Mouse (Mus musculus) neural tube, embryonic 11.5 days (tissue): ENCODE results near the gene Gpr132. TPM values are rescaled to one million over a fixed set of nuclear protein-coding genes. Genes with fewer than 3 reads are reported as not detected.
A peak's percentile ranks its signal among the peaks of the same experiment; 100 is the strongest.

Experiments used
- ATAC-seq: fragments of 200-750 bp; cut with Nextera tagmentation; 2 replicates; pipeline ENCODE4 v1.8.0; 2017; ENCODE audit warnings: moderate number of reproducible peaks, mild to moderate bottlenecking, moderate TSS enrichment, moderate library complexity; ENCODE audit not compliant: insufficient read depth, low FRiP score, low TSS enrichment
- DNase-seq: peaks from one replicate; pipeline ENCODE4 v3.0.0-alpha.2; 2015; ENCODE audit warnings: low spot score
- H3K27ac ChIP-seq: fragments of 300-500 bp; sonication (generic); 2 replicates; pipeline ENCODE4 v1.5.1; 2014; ENCODE audit warnings: low read depth, mild to moderate bottlenecking, low read length
- H3K27me3 ChIP-seq: fragments of 300-500 bp; sonication (generic); 2 replicates; pipeline ENCODE4 v1.6.1; 2014; ENCODE audit warnings: mild to moderate bottlenecking, low read length, mixed read lengths; ENCODE audit not compliant: control insufficient read depth, insufficient read depth
- H3K36me3 ChIP-seq: fragments of 300-500 bp; sonication (generic); 2 replicates; pipeline ENCODE4 v1.6.1; 2014; ENCODE audit warnings: mild to moderate bottlenecking, low read length, moderate library complexity, mixed read lengths; ENCODE audit not compliant: control insufficient read depth, insufficient read depth
- H3K4me1 ChIP-seq: fragments of 300-500 bp; sonication (generic); 2 replicates; pipeline ENCODE4 v1.6.1; 2014; ENCODE audit warnings: low read length, mixed read lengths; ENCODE audit not compliant: control insufficient read depth, insufficient read depth
- H3K4me2 ChIP-seq: fragments of 300-500 bp; sonication (generic); 2 replicates; pipeline ENCODE4 v1.6.1; 2014; ENCODE audit warnings: low read depth, mild to moderate bottlenecking, moderate library complexity
- H3K4me3 ChIP-seq: fragments of 300-500 bp; sonication (generic); 2 replicates; pipeline ENCODE4 v1.5.1; 2014; ENCODE audit warnings: low read depth, low read length
- H3K9ac ChIP-seq: fragments of 300-500 bp; sonication (generic); 2 replicates; pipeline ENCODE4 v1.6.1; 2014; ENCODE audit warnings: mild to moderate bottlenecking, low read length
- H3K9me3 ChIP-seq: fragments of 300-500 bp; sonication (generic); 2 replicates; pipeline ENCODE4 v1.6.1; 2016; ENCODE audit warnings: low read length; ENCODE audit not compliant: control insufficient read depth
- WGBS: fragments of 180-500 bp; shearing (Covaris S2); extraction: QIAGEN DNeasy Blood & Tissue Kit; methylation state at CpG from one replicate; pipeline ENCODE4 v1.1.7; 2014; 5-methylcytosine and 5-hydroxymethylcytosine counted together
- polyA plus RNA-seq: library from polyadenylated mRNA; unstranded; fragments of >200 nt; fragmentation: Nextera tagmentation; extraction: Ambion mirVana; gene quantifications from 2 replicates; pipeline ENCODE4 v1.2.1, GENCODE M21; 2014

The Gpr132 gene
- polyA plus RNA-seq, 1 experiment from 2014 or later: not detected

GRCm38 (mm10) chr12:112873452-112874190 lies 5.6 kb upstream of the Gpr132 start:
- H3K4me1 ChIP-seq: peaks cover 7% of the 10 kb centered on the region
- peak overlapping the region; percentile 26; the same call in 1 of the 2 replicates for H3K4me2 ChIP-seq
- peaks cover 58% of the 10 kb centered on the region for H3K27me3 ChIP-seq
- 19% methylated on average over 18 of the region's 18 CpGs for WGBS
- DNase-seq: peak; percentile 74
- H3K9ac ChIP-seq: no peak overlapping the region
- H3K4me3 ChIP-seq: no peak overlapping the region
- H3K9me3 ChIP-seq: no peaks in the 10 kb centered on the region
- 0 out of 2 replicates have a peak, but pooled peaks have one; percentile 35 for ATAC-seq
- no peaks in the 10 kb centered on the region for H3K36me3 ChIP-seq
- no peak overlapping the region for H3K27ac ChIP-seq

DNA sequence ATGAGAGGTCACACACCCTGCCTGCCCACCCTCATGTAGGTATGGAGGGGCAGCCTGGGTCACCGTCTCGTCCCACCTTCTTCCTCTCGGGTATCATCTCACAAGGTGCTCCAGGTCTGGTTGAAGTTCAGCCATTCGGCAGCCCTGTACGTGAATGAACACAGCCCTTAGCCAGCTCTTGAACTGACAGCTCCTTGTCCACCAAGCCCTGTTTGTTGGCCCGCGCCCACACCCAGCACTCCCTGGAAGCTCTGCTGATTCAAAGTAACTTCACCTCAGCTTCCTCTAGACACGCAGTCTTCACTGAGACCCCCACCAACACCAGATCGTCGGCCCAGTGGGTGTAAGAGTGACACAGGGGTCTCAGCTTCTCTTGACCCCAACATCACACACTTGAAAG lies 5.0 kb upstream of the Gpr132 start:
- Histone ChIP-seq H3K4me1 (peaks cover 7% of the 10 kb centered on the region), H3K4me2 (no peak overlapping the region), H3K36me3 (no peaks in the 10 kb centered on the region), H3K27me3 (peaks cover 51% of the 10 kb centered on the region), H3K27ac (no peak overlapping the region), H3K9me3 (no peaks in the 10 kb centered on the region), H3K4me3 (no peak overlapping the region), H3K9ac (no peak overlapping the region)
- 90% methylated on average over 10 of the region's 10 CpGs for WGBS
- DNase-seq (no peak), ATAC-seq (no peak)

DNA sequence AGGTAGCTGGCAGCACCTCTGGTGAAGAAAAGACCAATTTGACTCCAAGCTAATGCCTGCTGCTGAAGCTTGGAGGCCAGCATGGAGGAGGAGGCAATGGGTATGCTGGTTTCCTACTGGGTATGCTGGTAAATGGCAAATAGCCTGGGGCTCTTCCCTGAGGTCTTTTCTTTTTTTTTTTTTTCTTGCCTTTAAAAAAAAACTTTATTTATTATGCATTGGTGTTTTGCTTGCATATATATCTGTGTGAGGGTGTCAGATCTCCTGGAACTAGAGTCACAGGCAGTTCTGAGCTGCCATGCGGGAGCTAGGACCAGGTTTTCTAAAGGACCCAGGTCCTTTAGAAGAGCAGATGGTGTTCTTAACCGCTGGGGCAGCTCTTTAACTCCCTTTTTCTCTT lies 3.2 kb upstream of the Gpr132 start:
- no peaks in the 10 kb centered on the region for H3K9me3 ChIP-seq
- 84% methylated on average over 2 of the region's 2 CpGs for WGBS
- DNase-seq (no peak), ATAC-seq (no peak)
- peaks cover 4% of the 10 kb centered on the region; the same call in 1 of the 2 replicates for H3K4me1 ChIP-seq
- no peak overlapping the region for H3K4me3 ChIP-seq
- H3K27ac ChIP-seq: no peak overlapping the region
- H3K27me3 ChIP-seq: peaks cover 34% of the 10 kb centered on the region
- H3K4me2 ChIP-seq: no peak overlapping the region
- no peaks in the 10 kb centered on the region for H3K36me3 ChIP-seq
- H3K9ac ChIP-seq: no peak overlapping the region

DNA sequence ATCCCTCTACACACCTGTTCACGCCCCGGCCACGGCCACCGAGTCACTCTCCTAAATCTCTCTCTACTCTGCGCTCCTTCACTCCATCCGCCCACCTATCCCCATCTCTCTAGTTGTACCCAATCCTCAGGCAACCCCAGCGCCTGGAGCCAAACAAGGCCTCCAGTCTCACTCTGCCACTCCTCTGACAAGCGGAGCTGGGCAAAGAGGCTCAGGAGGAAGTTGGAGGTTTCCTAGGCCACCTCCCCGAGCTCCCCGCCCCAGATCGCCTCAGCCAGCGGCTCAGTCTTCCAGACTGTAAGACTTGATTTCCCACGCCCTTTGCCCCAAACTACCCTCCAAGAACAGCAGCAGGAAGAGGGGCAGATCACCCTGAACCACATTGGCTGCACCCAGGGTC lies 2.7 kb upstream of the Gpr132 start:
- no peak overlapping the region for H3K4me3 ChIP-seq
- no peaks in the 10 kb centered on the region for H3K9me3 ChIP-seq
- no peak overlapping the region for H3K9ac ChIP-seq
- H3K36me3 ChIP-seq: no peaks in the 10 kb centered on the region
- peaks cover 29% of the 10 kb centered on the region for H3K27me3 ChIP-seq
- WGBS: 61% methylated on average over 13 of the region's 13 CpGs
- ATAC-seq: no peak
- no peak for DNase-seq
- no peak overlapping the region for H3K4me2 ChIP-seq
- no peak overlapping the region for H3K27ac ChIP-seq
- H3K4me1 ChIP-seq: 0 out of 2 replicates have a peak, but pooled peaks cover 4% of the 10 kb centered on the region

DNA sequence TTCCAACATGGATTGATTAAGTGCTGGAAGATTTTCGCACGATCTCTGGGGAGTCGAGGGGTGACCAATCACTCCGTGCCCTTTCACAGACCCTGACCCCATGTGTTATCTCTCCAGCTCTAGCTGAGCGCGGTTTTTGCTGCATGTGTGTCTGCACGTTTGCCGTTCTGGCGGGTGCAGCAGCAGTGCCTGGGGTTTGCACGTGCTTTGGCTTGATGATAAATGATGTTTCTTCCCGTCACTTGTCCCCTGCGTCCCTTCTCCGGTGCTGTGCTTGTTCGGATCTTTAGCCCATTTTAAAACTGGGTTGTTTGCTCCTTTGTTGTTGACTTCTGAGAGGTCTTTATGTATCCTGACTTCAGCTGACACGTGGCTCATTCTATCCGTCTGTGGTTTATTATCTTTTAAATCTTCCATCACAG lies 1.8 kb upstream of the Gpr132 start:
- H3K4me1 ChIP-seq: 0 out of 2 replicates have a peak, but pooled peaks cover 4% of the 10 kb centered on the region
- H3K9me3 ChIP-seq: no peaks in the 10 kb centered on the region
- DNase-seq: peak; percentile 64
- H3K36me3 ChIP-seq: no peaks in the 10 kb centered on the region
- H3K4me3 ChIP-seq: no peak overlapping the region
- peaks cover 19% of the 10 kb centered on the region for H3K27me3 ChIP-seq
- 8% methylated on average over 16 of the region's 16 CpGs for WGBS
- no peak; the same call in 1 of the 2 replicates for ATAC-seq
- H3K27ac ChIP-seq: no peak overlapping the region
- H3K9ac ChIP-seq: 0 out of 2 replicates have a peak overlapping the region, but pooled peaks have one; percentile 0
- H3K4me2 ChIP-seq: peak overlapping the region; percentile 17; the same call in 1 of the 2 replicates

- Histone ChIP-seq H3K27ac (no peak overlapping the region), H3K9me3 (no peaks in the 10 kb centered on the region), H3K4me2 (no peak overlapping the region), H3K27me3 (0 out of 2 replicates have a peak, but pooled peaks cover 3% of the 10 kb centered on the region), H3K9ac (no peak overlapping the region), H3K4me1 (0 out of 2 replicates have a peak, but pooled peaks cover 4% of the 10 kb centered on the region), H3K4me3 (no peak overlapping the region), H3K36me3 (no peaks in the 10 kb centered on the region)
- no peak for ATAC-seq
- no peak for DNase-seq
- WGBS: 89% methylated on average over 7 of the region's 7 CpGs
These were observed 838 bp downstream of the Gpr132 start for GRCm38 (mm10) chr12:112867106-112867674.

DNA sequence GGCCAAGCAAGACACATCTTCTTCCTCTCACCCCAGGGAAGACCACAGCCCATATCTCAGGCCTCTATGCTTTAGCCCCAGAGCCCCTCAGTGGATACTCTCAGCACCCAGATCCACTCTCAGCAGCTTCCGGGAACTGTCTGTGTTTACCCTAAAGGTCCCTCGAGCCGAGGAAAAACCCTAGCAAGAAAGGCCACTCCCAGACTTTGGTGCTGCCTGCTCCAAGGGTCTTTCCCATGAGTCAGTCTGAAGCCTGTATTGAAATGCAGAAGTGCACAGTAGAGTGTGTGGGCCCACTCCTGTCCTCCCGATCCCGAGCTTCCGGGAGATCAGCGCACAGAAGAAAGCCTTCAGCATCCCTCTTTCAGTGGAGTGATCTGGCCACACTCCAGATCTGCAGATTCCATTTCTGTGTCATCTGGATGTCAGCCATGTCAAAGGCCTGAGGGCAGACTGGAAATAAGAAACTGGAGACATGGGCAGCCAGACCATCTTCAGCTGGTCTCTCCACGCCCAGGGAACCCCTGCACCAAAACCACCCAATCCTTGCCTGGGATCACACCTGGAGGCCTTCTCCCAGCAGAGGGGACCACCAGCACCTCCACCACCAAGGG lies 1.5 kb downstream of the Gpr132 start:
- H3K9ac ChIP-seq: no peak overlapping the region
- H3K4me1 ChIP-seq: 0 out of 2 replicates have a peak, but pooled peaks cover 4% of the 10 kb centered on the region
- no peak overlapping the region for H3K27ac ChIP-seq
- no peaks in the 10 kb centered on the region for H3K27me3 ChIP-seq
- WGBS: 79% methylated on average over 8 of the region's 8 CpGs
- no peak overlapping the region for H3K4me3 ChIP-seq
- H3K4me2 ChIP-seq: no peak overlapping the region
- H3K9me3 ChIP-seq: no peaks in the 10 kb centered on the region
- ATAC-seq: no peak
- H3K36me3 ChIP-seq: no peaks in the 10 kb centered on the region
- DNase-seq: no peak

GRCm38 (mm10) chr12:112864804-112865203 lies 3.2 kb downstream of the Gpr132 start:
- no peak overlapping the region for H3K4me2 ChIP-seq
- H3K4me3 ChIP-seq: no peak overlapping the region
- 0 out of 2 replicates have a peak, but pooled peaks cover 3% of the 10 kb centered on the region for H3K4me1 ChIP-seq
- H3K36me3 ChIP-seq: no peaks in the 10 kb centered on the region
- 91% methylated on average over 7 of the region's 7 CpGs for WGBS
- H3K27ac ChIP-seq: no peak overlapping the region
- no peaks in the 10 kb centered on the region for H3K9me3 ChIP-seq
- ATAC-seq: no peak
- no peak for DNase-seq
- H3K9ac ChIP-seq: no peak overlapping the region
- no peaks in the 10 kb centered on the region for H3K27me3 ChIP-seq
